Mouse (Mus musculus) forebrain, embryonic 14.5 days (tissue): ENCODE measurements around the gene Acmsd. TPM values are rescaled to one million over a fixed set of nuclear protein-coding genes. Genes with fewer than 3 reads are reported as not detected.

ENCODE experiments used
- ATAC-seq: fragments of 200-750 bp; cut with Nextera tagmentation; 2 replicates; pipeline ENCODE4 v1.8.0; 2017; ENCODE audit warnings: mild to moderate bottlenecking, moderate library complexity
- DNase-seq: peaks from one replicate; pipeline ENCODE4 v3.0.0-alpha.2; 2015; ENCODE audit warnings: low spot score
- H3K27ac ChIP-seq: fragments of 300-500 bp; sonication (generic); 2 replicates; pipeline ENCODE4 v1.5.1; 2014; ENCODE audit warnings: low read depth, mild to moderate bottlenecking, control low read depth, low read length, moderate library complexity
- H3K27me3 ChIP-seq: fragments of 300-500 bp; sonication (generic); replicated peaks from 2 replicates; pipeline ENCODE4 v1.6.1; 2014; ENCODE audit warnings: low read length, control low read depth, mixed read lengths; ENCODE audit not compliant: control insufficient read depth, insufficient read depth
- H3K36me3 ChIP-seq: fragments of 300-500 bp; sonication (generic); 2 replicates; pipeline ENCODE4 v1.6.1; 2014; ENCODE audit warnings: low read length, control low read depth; ENCODE audit not compliant: control insufficient read depth, insufficient read depth
- H3K4me1 ChIP-seq: fragments of 300-500 bp; sonication (generic); 2 replicates; pipeline ENCODE4 v1.6.1; 2014; ENCODE audit warnings: antibody characterized with exemption, low read length, control low read depth; ENCODE audit not compliant: control insufficient read depth, insufficient read depth
- H3K4me2 ChIP-seq: fragments of 300-500 bp; sonication (generic); 2 replicates; pipeline ENCODE4 v1.6.1; 2014; ENCODE audit warnings: mild to moderate bottlenecking, control low read depth, low read length
- H3K4me3 ChIP-seq: fragments of 300-500 bp; sonication (generic); 2 replicates; pipeline ENCODE4 v1.5.1; 2014; ENCODE audit warnings: low read depth, low read length, control low read depth
- H3K9ac ChIP-seq: fragments of 300-500 bp; sonication (generic); 2 replicates; pipeline ENCODE4 v1.6.1; 2014; ENCODE audit warnings: mild to moderate bottlenecking, low read length, control low read depth, moderate library complexity
- H3K9me3 ChIP-seq: fragments of 300-500 bp; sonication (generic); replicated peaks from 2 replicates; pipeline ENCODE4 v1.6.1; 2016; ENCODE audit warnings: low read length, control low read depth, mixed read lengths; ENCODE audit not compliant: control insufficient read depth
- WGBS: fragments of 180-500 bp; shearing (Covaris S2); extraction: QIAGEN DNeasy Blood & Tissue Kit; methylation state at CpG from one replicate; pipeline ENCODE4 v1.1.7; 2014; 5-methylcytosine and 5-hydroxymethylcytosine counted together
- polyA plus RNA-seq: library from polyadenylated mRNA; unstranded; fragments of >200 nt; fragmentation: Nextera tagmentation; extraction: Ambion mirVana; gene quantifications from 2 replicates; pipeline ENCODE4 v1.2.1, GENCODE M21; 2014

The Acmsd gene
- polyA plus RNA-seq, 1 experiment from 2014 or later = not detected

DNA sequence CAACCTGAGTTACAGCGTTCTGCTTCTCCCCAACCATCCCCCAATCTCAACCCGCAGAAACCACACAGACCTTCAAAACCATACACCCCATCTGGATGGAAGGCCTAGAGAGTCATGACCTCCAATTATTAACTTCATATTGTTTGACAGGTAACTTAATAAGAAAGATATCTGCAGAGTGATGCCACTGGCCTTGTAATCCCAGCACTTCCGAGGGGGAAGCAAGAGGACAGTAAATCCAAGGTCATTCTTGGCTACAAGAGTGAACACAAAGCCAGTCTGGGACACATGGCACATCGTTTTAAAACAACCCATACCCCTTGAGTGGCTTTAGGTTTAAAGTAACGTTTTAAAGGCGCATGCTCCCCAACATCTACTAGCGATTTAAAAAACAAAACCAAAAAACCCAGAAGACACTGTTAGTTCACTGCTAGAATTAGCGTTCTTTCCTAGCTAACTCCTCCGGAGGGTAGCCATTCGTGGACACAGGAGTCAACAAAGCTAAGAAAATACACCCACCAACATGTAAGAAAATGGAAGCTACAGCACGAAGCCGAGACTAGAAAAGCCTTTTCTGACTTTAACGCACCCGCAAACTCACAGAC is 44.1 kb downstream of the Acmsd start:
- Histone ChIP-seq H3K4me3 (peak overlapping the region; percentile 83), H3K27ac (peak overlapping the region; percentile 73; the same call in 1 of the 2 replicates), H3K27me3 (no peaks in the 10 kb centered on the region), H3K36me3 (no peaks in the 10 kb centered on the region), H3K9ac (peak overlapping the region; percentile 66), H3K9me3 (no peaks in the 10 kb centered on the region), H3K4me2 (peak overlapping the region; percentile 58), H3K4me1 (peaks cover 17% of the 10 kb centered on the region)
- WGBS = 2% methylated on average over 14 of the region's 14 CpGs
- no peak for DNase-seq
- peak; percentile 43 for ATAC-seq

DNA sequence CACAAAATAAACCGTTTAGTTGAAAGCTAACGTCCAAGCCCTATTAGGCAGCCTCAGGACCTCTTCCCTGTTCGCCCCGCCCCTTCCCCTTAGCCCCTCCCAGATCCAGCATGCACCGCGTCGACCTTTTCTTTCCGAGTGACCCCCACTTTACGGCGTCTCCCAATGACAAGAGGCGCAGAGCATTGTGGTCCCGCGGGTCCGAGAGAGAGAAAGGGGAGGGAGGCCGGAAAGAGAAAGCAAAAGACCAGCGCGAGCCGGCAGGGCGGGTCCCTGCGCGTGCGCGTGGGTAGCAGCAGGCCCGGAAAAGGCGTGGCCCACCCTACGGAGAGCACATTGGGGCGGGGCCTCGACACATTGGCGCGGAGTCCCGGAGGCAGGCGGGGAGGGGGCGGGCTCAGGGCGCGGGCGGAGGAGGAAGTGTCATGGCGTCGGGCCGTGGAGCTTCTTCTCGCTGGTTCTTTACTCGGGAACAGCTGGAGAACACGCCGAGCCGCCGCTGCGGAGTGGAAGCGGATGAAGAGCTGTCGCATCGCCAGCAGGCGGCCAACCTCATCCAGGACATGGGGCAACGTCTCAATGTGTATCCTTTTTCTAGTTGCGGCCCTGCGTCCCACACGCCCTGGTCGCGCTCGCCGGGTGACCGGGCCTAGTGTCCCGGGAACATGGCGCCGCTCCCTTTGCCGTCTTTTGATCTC is 44.7 kb downstream of the Acmsd start, which contains the start of gene Ccnt2:
TSS of gene Ccnt2 (plus strand) at position 362 of the 698 bp plus-strand sequence.
- Histone ChIP-seq H3K4me3 (peak within 1 kb of the TSS; percentile 83), H3K4me2 (peak within 1 kb of the TSS; percentile 90), H3K36me3 (no peaks in the 10 kb centered on the region), H3K9ac (peak within 1 kb of the TSS; percentile 90), H3K27me3 (no peaks in the 10 kb centered on the region), H3K9me3 (no peaks in the 10 kb centered on the region), H3K4me1 (peaks cover 17% of the 10 kb centered on the region), H3K27ac (peak within 1 kb of the TSS; percentile 88)
- under 1% methylated on average over 59 of the region's 63 CpGs for WGBS
- ATAC-seq (peak; percentile 98), DNase-seq (peak; percentile 100)

DNA sequence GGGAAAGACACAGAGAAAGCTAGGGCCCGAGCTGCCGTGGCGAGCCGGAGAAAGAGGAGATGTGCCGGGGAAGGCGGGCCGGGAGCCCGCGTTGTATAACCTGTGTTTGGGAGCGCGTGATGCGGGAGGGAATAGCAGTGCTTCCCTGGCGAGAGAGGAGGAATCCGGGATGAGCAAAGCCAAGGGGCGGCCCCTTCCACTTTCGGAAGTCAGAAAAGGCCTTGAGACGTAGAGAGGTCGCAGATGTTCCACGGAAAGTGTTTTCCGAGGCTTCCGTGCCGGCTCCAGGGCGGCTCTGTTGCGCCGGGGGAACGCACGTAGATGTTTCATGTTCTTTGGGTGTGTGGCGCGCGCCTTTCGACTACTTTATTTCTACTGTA is 45.3 kb downstream of the Acmsd start:
- H3K27me3 ChIP-seq = no peaks in the 10 kb centered on the region
- under 1% methylated on average over 31 of the region's 31 CpGs for WGBS
- no peaks in the 10 kb centered on the region for H3K36me3 ChIP-seq
- H3K9me3 ChIP-seq = no peaks in the 10 kb centered on the region
- H3K4me2 ChIP-seq = peak overlapping the region; percentile 90
- H3K4me1 ChIP-seq = peaks cover 17% of the 10 kb centered on the region
- H3K4me3 ChIP-seq = peak overlapping the region; percentile 83
- DNase-seq (peak; percentile 41), ATAC-seq (peak; percentile 47)
- peak overlapping the region; percentile 88 for H3K27ac ChIP-seq
- peak overlapping the region; percentile 90 for H3K9ac ChIP-seq

DNA sequence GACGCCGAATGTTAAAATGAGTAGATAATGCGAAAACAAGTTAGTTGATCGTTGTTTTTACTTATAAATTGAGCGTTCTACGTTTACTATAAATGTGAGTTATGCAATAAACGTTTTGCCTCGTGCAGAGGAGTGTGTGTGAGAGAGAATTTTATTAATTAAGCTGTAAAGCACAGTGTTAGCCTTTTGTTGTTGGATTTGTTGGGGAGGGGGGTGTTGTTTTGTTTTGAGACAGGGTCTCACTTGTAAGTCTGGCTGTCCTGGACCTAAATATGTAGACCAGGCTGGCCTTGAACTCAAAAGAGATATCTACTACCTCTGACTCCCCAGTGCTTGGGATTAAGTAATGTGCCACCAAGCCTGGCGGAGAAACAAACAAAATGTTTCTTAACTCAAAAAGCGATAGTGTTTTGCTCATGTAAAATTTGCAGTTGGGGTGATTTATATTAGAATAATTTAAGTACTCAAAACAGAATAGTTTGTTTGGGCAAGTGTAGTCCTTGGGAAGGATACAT is 46.0 kb downstream of the Acmsd start:
- peak overlapping the region; percentile 90 for H3K9ac ChIP-seq
- H3K9me3 ChIP-seq = no peaks in the 10 kb centered on the region
- DNase-seq = no peak
- peaks cover 23% of the 10 kb centered on the region for H3K4me1 ChIP-seq
- H3K4me2 ChIP-seq = peak overlapping the region; percentile 90
- no peak overlapping the region for H3K27ac ChIP-seq
- 8% methylated on average over 10 of the region's 10 CpGs for WGBS
- peak overlapping the region; percentile 83 for H3K4me3 ChIP-seq
- no peaks in the 10 kb centered on the region for H3K27me3 ChIP-seq
- no peak for ATAC-seq
- H3K36me3 ChIP-seq = no peaks in the 10 kb centered on the region

DNA sequence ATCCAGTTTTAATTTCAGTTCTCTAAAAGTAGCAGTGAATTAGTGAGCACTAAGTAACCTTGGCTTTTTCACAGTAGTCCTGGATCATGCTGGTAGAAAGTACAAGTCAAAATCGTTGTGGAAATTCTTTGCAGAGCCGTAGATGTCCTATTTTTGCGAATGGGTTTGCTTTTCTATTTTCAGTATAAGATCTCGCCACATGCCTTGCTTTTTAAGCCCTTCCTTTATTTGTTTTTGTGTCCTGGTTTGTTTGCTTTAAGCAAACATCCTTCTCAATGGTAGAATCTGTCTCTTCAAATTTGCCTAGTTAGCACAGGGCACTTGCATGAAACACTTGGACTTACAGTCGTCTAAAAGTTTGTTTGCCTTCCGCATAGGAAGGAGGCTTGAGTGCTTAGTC is 47.0 kb downstream of the Acmsd start:
- WGBS = 68% methylated on average over 6 of the region's 6 CpGs
- Histone ChIP-seq H3K27me3 (no peaks in the 10 kb centered on the region), H3K4me3 (peak overlapping the region; percentile 83; the same call in 1 of the 2 replicates), H3K9me3 (no peaks in the 10 kb centered on the region), H3K4me2 (peak overlapping the region; percentile 90), H3K27ac (no peak overlapping the region), H3K36me3 (no peaks in the 10 kb centered on the region), H3K9ac (peak overlapping the region; percentile 35; the same call in 1 of the 2 replicates), H3K4me1 (peaks cover 23% of the 10 kb centered on the region)
- DNase-seq (no peak), ATAC-seq (no peak)

DNA sequence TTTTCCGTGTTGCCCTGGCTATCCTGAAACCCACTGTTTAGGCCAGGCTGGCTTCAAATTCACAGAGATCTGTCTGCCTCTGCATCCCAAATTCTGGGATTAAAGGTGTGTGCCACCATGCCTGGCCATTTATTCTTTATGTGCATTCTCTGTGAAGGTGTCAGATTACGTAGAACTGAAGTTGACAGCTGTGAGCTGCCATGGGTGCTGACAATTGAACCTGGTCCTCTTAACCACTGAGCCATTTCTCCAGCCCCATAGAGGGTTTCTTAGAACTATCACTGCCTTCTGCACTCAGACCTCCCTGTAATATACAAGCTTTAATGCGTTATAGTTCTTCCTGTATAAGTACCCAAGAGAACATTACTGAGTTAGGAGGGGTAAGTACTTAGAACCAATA is 49.4 kb downstream of the Acmsd start:
- peaks cover 26% of the 10 kb centered on the region for H3K4me1 ChIP-seq
- H3K27me3 ChIP-seq = no peaks in the 10 kb centered on the region
- ATAC-seq (no peak), DNase-seq (no peak)
- WGBS = 85% methylated on average over 3 of the region's 3 CpGs
- H3K27ac ChIP-seq = no peak overlapping the region
- H3K36me3 ChIP-seq = no peaks in the 10 kb centered on the region
- H3K4me3 ChIP-seq = no peak overlapping the region
- H3K9me3 ChIP-seq = no peaks in the 10 kb centered on the region
- H3K9ac ChIP-seq = no peak overlapping the region
- no peak overlapping the region for H3K4me2 ChIP-seq

DNA sequence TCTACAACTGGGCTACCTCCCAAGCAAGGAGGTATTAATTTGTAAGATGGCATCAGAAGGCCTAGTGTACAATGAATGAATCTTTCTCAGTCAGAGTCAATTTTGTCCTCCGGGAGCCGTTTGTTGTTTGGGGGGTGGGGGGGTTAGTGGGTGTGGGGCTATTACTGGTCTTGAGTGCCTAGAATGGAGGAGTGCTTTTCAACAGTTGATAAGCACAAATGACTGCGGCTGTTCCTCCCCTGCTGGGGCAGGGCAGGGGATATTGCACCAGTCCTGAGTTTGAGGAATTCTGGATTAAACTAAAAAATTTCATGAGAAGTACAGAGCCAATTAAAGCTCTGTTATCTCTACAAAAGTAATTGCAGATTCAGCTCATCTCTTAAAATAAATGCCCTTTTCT is 50.9 kb downstream of the Acmsd start:
- ATAC-seq (no peak), DNase-seq (no peak)
- Histone ChIP-seq H3K27ac (no peak overlapping the region), H3K4me2 (no peak overlapping the region), H3K4me3 (no peak overlapping the region), H3K4me1 (peaks cover 26% of the 10 kb centered on the region), H3K9me3 (no peaks in the 10 kb centered on the region), H3K27me3 (no peaks in the 10 kb centered on the region), H3K36me3 (no peaks in the 10 kb centered on the region), H3K9ac (no peak overlapping the region)
- 6% methylated on average over 3 of the region's 3 CpGs for WGBS

DNA sequence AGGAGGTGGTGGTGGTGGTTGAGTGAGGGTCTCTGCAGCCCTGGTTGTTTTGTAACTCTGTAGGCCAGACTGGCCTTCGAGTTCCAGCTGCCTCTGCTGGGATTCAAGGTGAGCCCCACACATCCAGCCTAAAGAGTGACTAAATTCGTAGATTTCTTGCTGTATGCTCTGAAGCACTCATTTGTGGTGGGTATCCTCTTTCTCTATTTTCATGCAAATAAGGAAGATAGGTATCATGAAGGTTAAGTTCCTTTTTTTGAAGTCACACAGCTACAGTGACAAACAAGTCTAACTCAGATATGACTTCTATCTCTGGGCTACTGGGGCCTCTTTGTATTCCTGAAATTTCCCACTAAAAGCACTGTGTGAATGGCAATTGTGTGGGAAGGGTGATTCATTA is 51.6 kb downstream of the Acmsd start:
- DNase-seq (no peak), ATAC-seq (no peak)
- Histone ChIP-seq H3K36me3 (no peaks in the 10 kb centered on the region), H3K4me2 (no peak overlapping the region), H3K9ac (no peak overlapping the region), H3K4me1 (peaks cover 22% of the 10 kb centered on the region), H3K27me3 (no peaks in the 10 kb centered on the region), H3K9me3 (no peaks in the 10 kb centered on the region), H3K27ac (no peak overlapping the region), H3K4me3 (no peak overlapping the region)
- 62% methylated on average over 2 of the region's 2 CpGs for WGBS

DNA sequence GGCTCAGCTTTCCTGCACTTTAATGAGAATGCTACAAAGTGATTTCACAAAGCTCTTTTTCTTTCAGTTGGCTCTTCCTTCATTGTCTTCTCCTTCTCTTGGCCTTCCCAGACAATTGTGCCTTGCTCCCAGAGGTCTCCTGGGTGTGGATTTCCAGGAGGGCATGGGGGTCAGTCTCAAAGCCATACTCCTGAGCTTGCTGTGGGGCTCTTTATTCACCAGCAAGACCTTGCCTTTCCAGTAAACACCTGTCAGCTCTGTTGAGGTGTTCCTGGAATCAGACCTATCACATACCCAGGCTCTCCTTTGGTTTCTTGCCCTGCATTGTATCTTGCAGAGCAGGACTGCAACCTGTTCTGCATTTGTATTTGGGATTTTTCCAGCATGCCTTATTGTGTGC is 54.6 kb downstream of the Acmsd start:
- H3K4me2 ChIP-seq = no peak overlapping the region
- H3K36me3 ChIP-seq = no peaks in the 10 kb centered on the region
- peaks cover 19% of the 10 kb centered on the region; the same call in 1 of the 2 replicates for H3K4me1 ChIP-seq
- H3K27ac ChIP-seq = no peak overlapping the region
- DNase-seq (no peak), ATAC-seq (no peak)
- H3K4me3 ChIP-seq = no peak overlapping the region
- H3K27me3 ChIP-seq = no peaks in the 10 kb centered on the region
- no peak overlapping the region for H3K9ac ChIP-seq
- no peaks in the 10 kb centered on the region for H3K9me3 ChIP-seq
